Mouse (Mus musculus) limb, embryonic 14.5 days (tissue): Measurements from ENCODE around the gene Tdrd9. TPM values are rescaled to one million over a fixed set of nuclear protein-coding genes. Genes with fewer than 3 reads are reported as not detected.

Source experiments
- ATAC-seq: fragments of 200-750 bp; cut with Nextera tagmentation; 2 replicates; pipeline ENCODE4 v1.8.0; 2017; ENCODE audit warnings: low read depth, moderate number of reproducible peaks, moderate TSS enrichment; ENCODE audit not compliant: low FRiP score
- DNase-seq: peaks from one replicate; pipeline ENCODE4 v3.0.0-alpha.2; 2015; ENCODE audit warnings: low spot score
- H3K27ac ChIP-seq: fragments of 300-500 bp; sonication (generic); replicated peaks from 2 replicates; pipeline ENCODE4 v1.5.1; 2014; ENCODE audit warnings: low read depth, mild to moderate bottlenecking, low read length, moderate library complexity, mixed read lengths
- H3K27me3 ChIP-seq: fragments of 300-500 bp; sonication (generic); 2 replicates; pipeline ENCODE4 v1.6.1; 2014; ENCODE audit warnings: low read length, mixed read lengths; ENCODE audit not compliant: control insufficient read depth, insufficient read depth
- H3K36me3 ChIP-seq: fragments of 300-500 bp; sonication (generic); 2 replicates; pipeline ENCODE4 v1.6.1; 2014; ENCODE audit warnings: mild to moderate bottlenecking, low read length, moderate library complexity, mixed read lengths; ENCODE audit not compliant: control insufficient read depth, insufficient read depth
- H3K4me1 ChIP-seq: fragments of 300-500 bp; sonication (generic); 2 replicates; pipeline ENCODE4 v1.6.1; 2014; ENCODE audit warnings: antibody characterized with exemption, low read length, mixed read lengths; ENCODE audit not compliant: control insufficient read depth, insufficient read depth
- H3K4me2 ChIP-seq: fragments of 300-500 bp; sonication (generic); replicated peaks from 2 replicates; pipeline ENCODE4 v1.6.1; 2014; ENCODE audit warnings: low read depth, mild to moderate bottlenecking, low read length, moderate library complexity; ENCODE audit not compliant: severe bottlenecking
- H3K4me3 ChIP-seq: fragments of 300-500 bp; sonication (generic); replicated peaks from 2 replicates; pipeline ENCODE4 v1.5.1; 2014; ENCODE audit warnings: low read length
- H3K9ac ChIP-seq: fragments of 300-500 bp; sonication (generic); 2 replicates; pipeline ENCODE4 v1.6.1; 2014; ENCODE audit warnings: mild to moderate bottlenecking, low read depth, low read length, moderate library complexity; ENCODE audit not compliant: severe bottlenecking
- H3K9me3 ChIP-seq: fragments of 300-500 bp; sonication (generic); 2 replicates; pipeline ENCODE4 v1.6.1; 2016; ENCODE audit warnings: low read length; ENCODE audit not compliant: control insufficient read depth
- POLR2A ChIP-seq: fragments of 200-500 bp; IDR thresholded peaks from 2 replicates; pipeline ENCODE4 v1.8.0; 2012; ENCODE audit warnings: inconsistent platforms, mild to moderate bottlenecking, moderate library complexity, borderline replicate concordance; ENCODE audit not compliant: insufficient read depth, insufficient read length; ENCODE audit errors: extremely low read depth
- WGBS: fragments of 180-500 bp; shearing (Covaris S2); extraction: QIAGEN DNeasy Blood & Tissue Kit; methylation state at CpG from one replicate; pipeline ENCODE4 v1.1.7; 2014; 5-methylcytosine and 5-hydroxymethylcytosine counted together
- polyA plus RNA-seq, 2 experiments: library from polyadenylated mRNA; depleted of rRNA in 1 of 2; stranded (reverse) in 1 of 2; unstranded in 1 of 2; fragments of >200 nt; fragmentation: Nextera tagmentation in 1 of 2; extraction: Ambion mirVana in 1 of 2; gene quantifications; 2 replicates each; pipeline versions ENCODE4 v1.2.1 to v1.2.3; 2012 to 2014

Gene Tdrd9
- polyA plus RNA-seq, 2 experiments, result 0.23 to 0.78 TPM

- Histone ChIP-seq H3K27ac (no peak overlapping the region), H3K4me2 (no peak overlapping the region), H3K27me3 (no peaks in the 10 kb centered on the region), H3K4me1 (no peaks in the 10 kb centered on the region), H3K4me3 (no peak overlapping the region), H3K9ac (no peak overlapping the region), H3K36me3 (no peaks in the 10 kb centered on the region), H3K9me3 (no peaks in the 10 kb centered on the region)
- ATAC-seq, result no peak
- TF ChIP-seq POLR2A, result no peak
- 84% methylated on average over 8 of the region's 8 CpGs for WGBS
- no peak for DNase-seq
These were observed 125.4 kb downstream of the Tdrd9 start for GRCm38 (mm10) chr12:112096733-112097117.

GRCm38 (mm10) chr12:112100106-112100505 lies 128.7 kb downstream of the Tdrd9 start:
- no peaks in the 10 kb centered on the region for H3K9me3 ChIP-seq
- no peak overlapping the region for H3K27ac ChIP-seq
- no peaks in the 10 kb centered on the region for H3K4me1 ChIP-seq
- no peak overlapping the region for H3K4me3 ChIP-seq
- no peak for TF ChIP-seq POLR2A
- ATAC-seq (no peak), DNase-seq (no peak)
- WGBS, result 66% methylated on average over 4 of the region's 4 CpGs
- H3K27me3 ChIP-seq, result no peaks in the 10 kb centered on the region
- no peak overlapping the region for H3K4me2 ChIP-seq
- H3K9ac ChIP-seq, result no peak overlapping the region
- no peaks in the 10 kb centered on the region for H3K36me3 ChIP-seq

- WGBS, result 39% methylated on average over 4 of the region's 4 CpGs
These were observed 129.7 kb downstream of the Tdrd9 start for GRCm38 (mm10) chr12:112101045-112101444.

GRCm38 (mm10) chr12:112103179-112103578 lies 131.8 kb downstream of the Tdrd9 start:
- no peak overlapping the region for H3K27ac ChIP-seq
- H3K4me3 ChIP-seq, result no peak overlapping the region
- ATAC-seq, result no peak
- no peak overlapping the region for H3K9ac ChIP-seq
- TF ChIP-seq POLR2A, result no peak
- H3K4me2 ChIP-seq, result no peak overlapping the region
- no peaks in the 10 kb centered on the region for H3K9me3 ChIP-seq
- no peak for DNase-seq
- H3K27me3 ChIP-seq, result no peaks in the 10 kb centered on the region
- no peaks in the 10 kb centered on the region for H3K36me3 ChIP-seq
- peaks cover 7% of the 10 kb centered on the region for H3K4me1 ChIP-seq
- 86% methylated on average over 5 of the region's 5 CpGs for WGBS

More at GRCm38 (mm10) chr12:112101045-112101444, 129.7 kb downstream of the Tdrd9 start:
- Histone ChIP-seq H3K27ac (no peak overlapping the region), H3K36me3 (no peaks in the 10 kb centered on the region), H3K4me3 (no peak overlapping the region), H3K4me2 (no peak overlapping the region), H3K4me1 (no peaks in the 10 kb centered on the region), H3K9ac (no peak overlapping the region), H3K9me3 (no peaks in the 10 kb centered on the region), H3K27me3 (no peaks in the 10 kb centered on the region)
- TF ChIP-seq POLR2A, result no peak
- DNase-seq, result no peak
- ATAC-seq, result no peak

- H3K4me1 ChIP-seq, result peaks cover 7% of the 10 kb centered on the region
- WGBS, result 90% methylated on average over 11 of the region's 11 CpGs
- H3K4me2 ChIP-seq, result no peak overlapping the region
- no peaks in the 10 kb centered on the region for H3K9me3 ChIP-seq
- H3K36me3 ChIP-seq, result no peaks in the 10 kb centered on the region
- no peaks in the 10 kb centered on the region for H3K27me3 ChIP-seq
- no peak overlapping the region for H3K9ac ChIP-seq
- ATAC-seq (no peak), DNase-seq (no peak)
- H3K27ac ChIP-seq, result no peak overlapping the region
- no peak overlapping the region for H3K4me3 ChIP-seq
- no peak for TF ChIP-seq POLR2A
These were observed 133.5 kb downstream of the Tdrd9 start for GRCm38 (mm10) chr12:112104890-112105289.

- H3K9me3 ChIP-seq, result no peaks in the 10 kb centered on the region
- peak within 1 kb of the TSS; percentile 41; the same call in 1 of the 2 replicates for H3K9ac ChIP-seq
- no peaks in the 10 kb centered on the region for H3K27me3 ChIP-seq
- no peak within 1 kb of the TSS for H3K27ac ChIP-seq
- peak within 1 kb of the TSS; percentile 48 for H3K4me2 ChIP-seq
- peaks cover 7% of the 10 kb centered on the region for H3K4me1 ChIP-seq
- under 1% methylated on average over 14 of the region's 14 CpGs for WGBS
- TF ChIP-seq POLR2A, result no peak
- no peaks in the 10 kb centered on the region for H3K36me3 ChIP-seq
- no peak for DNase-seq
- peak; percentile 73 for ATAC-seq
- H3K4me3 ChIP-seq, result peak within 1 kb of the TSS; percentile 19
These were observed 135.2 kb downstream of the Tdrd9 start, which contains the start of gene Aspg for GRCm38 (mm10) chr12:112106541-112106971. Aspg (plus strand) TSS chr12:112106679.
